Mouse (Mus musculus): Measurements from ENCODE around the gene Flrt1. TPM values are rescaled to one million over a fixed set of nuclear protein-coding genes. Genes with fewer than 3 reads are reported as not detected.

Gene Flrt1
- polyA plus RNA-seq, 1 experiment from 2014 or later, result 16.1 TPM

Other genes with a start within 250 kb of the Flrt1 start
- gene Ccdc88b, start 247.5 kb downstream of the Flrt1 start, polyA plus RNA-seq (2015; fragmentation: Nextera tagmentation; extraction: Ambion mirVana), result 0.68 and 1.1 TPM in 2 replicates
- gene Trmt112, start 196.0 kb downstream of the Flrt1 start, polyA plus RNA-seq (2015; fragmentation: Nextera tagmentation; extraction: Ambion mirVana), result 104 and 116 TPM in 2 replicates
- 244 and 272 TPM in 2 replicates for gene Prdx5, start 195.6 kb downstream of the Flrt1 start, polyA plus RNA-seq (2015; fragmentation: Nextera tagmentation; extraction: Ambion mirVana)
- 16.1 and 18.8 TPM in 2 replicates for gene Esrra, start 183.9 kb downstream of the Flrt1 start, polyA plus RNA-seq (2015; fragmentation: Nextera tagmentation; extraction: Ambion mirVana)
- gene Catsperz, start 180.3 kb downstream of the Flrt1 start, polyA plus RNA-seq (2015; fragmentation: Nextera tagmentation; extraction: Ambion mirVana), result 0.37 and 0.89 TPM in 2 replicates
- 2.1 and 3.3 TPM in 2 replicates for gene Kcnk4, start 171.2 kb downstream of the Flrt1 start, polyA plus RNA-seq (2015; fragmentation: Nextera tagmentation; extraction: Ambion mirVana)
- gene Bad, start 163.9 kb downstream of the Flrt1 start, polyA plus RNA-seq (2015; fragmentation: Nextera tagmentation; extraction: Ambion mirVana), result 87.9 and 88.4 TPM in 2 replicates
- 46.3 and 52.5 TPM in 2 replicates for gene Gpr137, start 163.2 kb downstream of the Flrt1 start, polyA plus RNA-seq (2015; fragmentation: Nextera tagmentation; extraction: Ambion mirVana)
- gene Ppp1r14b, start 130.8 kb downstream of the Flrt1 start, polyA plus RNA-seq (2015; fragmentation: Nextera tagmentation; extraction: Ambion mirVana), result 132 and 140 TPM in 2 replicates
- 11.5 and 12.3 TPM in 2 replicates for gene Plcb3, start 129.3 kb downstream of the Flrt1 start, polyA plus RNA-seq (2015; fragmentation: Nextera tagmentation; extraction: Ambion mirVana)
- 73.8 and 101 TPM in 2 replicates for gene Fkbp2, start 125.2 kb downstream of the Flrt1 start, polyA plus RNA-seq (2015; fragmentation: Nextera tagmentation; extraction: Ambion mirVana)
- gene Vegfb, start 118.1 kb downstream of the Flrt1 start, polyA plus RNA-seq (2015; fragmentation: Nextera tagmentation; extraction: Ambion mirVana), result 42.5 and 44.6 TPM in 2 replicates
- 18.3 and 23.3 TPM in 2 replicates for gene Dnajc4, start 113.2 kb downstream of the Flrt1 start, polyA plus RNA-seq (2015; fragmentation: Nextera tagmentation; extraction: Ambion mirVana)
- 15.5 and 16.0 TPM in 2 replicates for gene Nudt22, start 109.6 kb downstream of the Flrt1 start, polyA plus RNA-seq (2015; fragmentation: Nextera tagmentation; extraction: Ambion mirVana)
- 12.5 and 17.9 TPM in 2 replicates for gene Trpt1, start 109.6 kb downstream of the Flrt1 start, polyA plus RNA-seq (2015; fragmentation: Nextera tagmentation; extraction: Ambion mirVana)
- 3.3 and 3.8 TPM in 2 replicates for gene Fermt3, start 86.3 kb downstream of the Flrt1 start, polyA plus RNA-seq (2015; fragmentation: Nextera tagmentation; extraction: Ambion mirVana)
- gene Stip1, start 65.8 kb downstream of the Flrt1 start, polyA plus RNA-seq (2015; fragmentation: Nextera tagmentation; extraction: Ambion mirVana), result 246 and 247 TPM in 2 replicates
- gene Macrod1, start 48.9 kb downstream of the Flrt1 start, polyA plus RNA-seq (2015; fragmentation: Nextera tagmentation; extraction: Ambion mirVana), result 4.0 and 5.3 TPM in 2 replicates
- 223 and 235 TPM in 2 replicates for gene Otub1, start 100.6 kb upstream of the Flrt1 start, polyA plus RNA-seq (2015; fragmentation: Nextera tagmentation; extraction: Ambion mirVana)
- gene Cox8a, start 111.9 kb upstream of the Flrt1 start, polyA plus RNA-seq (2015; fragmentation: Nextera tagmentation; extraction: Ambion mirVana), result 602 and 609 TPM in 2 replicates
- 67.3 and 74.7 TPM in 2 replicates for gene Naa40, start 135.5 kb upstream of the Flrt1 start, polyA plus RNA-seq (2015; fragmentation: Nextera tagmentation; extraction: Ambion mirVana)
- gene Rcor2, start 161.6 kb upstream of the Flrt1 start, polyA plus RNA-seq (2015; fragmentation: Nextera tagmentation; extraction: Ambion mirVana), result 45.8 and 49.2 TPM in 2 replicates
- 41.2 and 43.8 TPM in 2 replicates for gene Mark2, start 236.1 kb upstream of the Flrt1 start, polyA plus RNA-seq (2015; fragmentation: Nextera tagmentation; extraction: Ambion mirVana)